Mouse (Mus musculus) erythroblast, embryonic 14.5 days (primary cell): ENCODE measurements around the gene Saysd1. TPM values are rescaled to one million over a fixed set of nuclear protein-coding genes. Genes with fewer than 3 reads are reported as not detected.

Experiments
- H3K27me3 ChIP-seq: 2 replicates; pipeline ENCODE4 v1.6.1; 2012; ENCODE audit warnings: inconsistent platforms; ENCODE audit not compliant: control insufficient read depth
- H3K36me3 ChIP-seq: 2 replicates; pipeline ENCODE4 v1.6.1; 2012; ENCODE audit warnings: mild to moderate bottlenecking, inconsistent platforms; ENCODE audit not compliant: control insufficient read depth
- H3K4me1 ChIP-seq: 2 replicates; pipeline ENCODE4 v1.6.1; 2012; ENCODE audit warnings: inconsistent platforms; ENCODE audit not compliant: control insufficient read depth
- H3K4me3 ChIP-seq: replicated peaks from 2 replicates; pipeline ENCODE3; 2012; ENCODE audit warnings: moderate library complexity, mild to moderate bottlenecking, inconsistent platforms
- H3K9me3 ChIP-seq: 2 replicates; pipeline ENCODE4 v1.6.1; 2012; ENCODE audit warnings: low read length, inconsistent platforms, mixed read lengths; ENCODE audit not compliant: control insufficient read depth
- GATA1 ChIP-seq: IDR thresholded peaks from 2 replicates; pipeline ENCODE4 v1.6.1; 2012; ENCODE audit warnings: low read length, inconsistent platforms, mixed read lengths
- TAL1 ChIP-seq: IDR thresholded peaks from 3 replicates; pipeline ENCODE4 v1.6.1; 2012; ENCODE audit warnings: low read length, inconsistent platforms, mixed read lengths
- polyA plus RNA-seq: library from polyadenylated mRNA; stranded (reverse); fragments of >175 nt; gene quantifications from 2 replicates; pipeline ENCODE4 v1.2.3, GENCODE M21; 2012

The Saysd1 gene
- polyA plus RNA-seq, 1 experiment: 0.26 TPM

- H3K36me3 ChIP-seq: no peaks in the 10 kb centered on the region
- no peak for TF ChIP-seq TAL1
- TF ChIP-seq GATA1: no peak
- H3K4me3 ChIP-seq: no peak overlapping the region
- no peaks in the 10 kb centered on the region for H3K27me3 ChIP-seq
- no peaks in the 10 kb centered on the region for H3K9me3 ChIP-seq
- H3K4me1 ChIP-seq: no peaks in the 10 kb centered on the region; the same call in 1 of the 2 replicates
Measured at GRCm38 (mm10) chr14:20120012-20120411, 18.3 kb downstream of the Saysd1 start.

- Histone ChIP-seq H3K4me1 (no peaks in the 10 kb centered on the region; the same call in 1 of the 2 replicates), H3K4me3 (no peak overlapping the region), H3K36me3 (no peaks in the 10 kb centered on the region), H3K9me3 (no peaks in the 10 kb centered on the region), H3K27me3 (no peaks in the 10 kb centered on the region)
- TF ChIP-seq TAL1 (no peak), GATA1 (no peak)
Measured at GRCm38 (mm10) chr14:20116149-20116605, 22.2 kb downstream of the Saysd1 start.

- H3K36me3 ChIP-seq: no peaks in the 10 kb centered on the region
- no peaks in the 10 kb centered on the region for H3K9me3 ChIP-seq
- no peaks in the 10 kb centered on the region; the same call in 1 of the 2 replicates for H3K4me1 ChIP-seq
- no peak overlapping the region for H3K4me3 ChIP-seq
- TF ChIP-seq GATA1 (no peak), TAL1 (no peak)
- no peaks in the 10 kb centered on the region for H3K27me3 ChIP-seq
Measured at GRCm38 (mm10) chr14:20114951-20115350, 23.4 kb downstream of the Saysd1 start.

GRCm38 (mm10) chr14:20113964-20114363 is 24.4 kb downstream of the Saysd1 start:
- Histone ChIP-seq H3K4me3 (no peak overlapping the region), H3K4me1 (no peaks in the 10 kb centered on the region; the same call in 1 of the 2 replicates), H3K9me3 (no peaks in the 10 kb centered on the region), H3K36me3 (no peaks in the 10 kb centered on the region), H3K27me3 (no peaks in the 10 kb centered on the region)
- TF ChIP-seq GATA1 (no peak), TAL1 (no peak)

- no peak for TF ChIP-seq GATA1
- TF ChIP-seq TAL1: no peak
- H3K36me3 ChIP-seq: no peaks in the 10 kb centered on the region
- no peaks in the 10 kb centered on the region for H3K9me3 ChIP-seq
- H3K4me1 ChIP-seq: no peaks in the 10 kb centered on the region; the same call in 1 of the 2 replicates
- H3K4me3 ChIP-seq: no peak overlapping the region
- no peaks in the 10 kb centered on the region for H3K27me3 ChIP-seq
Measured at GRCm38 (mm10) chr14:20113189-20113961, 25.0 kb downstream of the Saysd1 start.

GRCm38 (mm10) chr14:20112218-20112617 is 26.1 kb downstream of the Saysd1 start:
- Histone ChIP-seq H3K4me3 (no peak overlapping the region), H3K9me3 (no peaks in the 10 kb centered on the region), H3K27me3 (no peaks in the 10 kb centered on the region), H3K4me1 (no peaks in the 10 kb centered on the region; the same call in 1 of the 2 replicates), H3K36me3 (no peaks in the 10 kb centered on the region)
- TF ChIP-seq GATA1 (no peak), TAL1 (no peak)

GRCm38 (mm10) chr14:20110945-20111344 is 27.4 kb downstream of the Saysd1 start:
- TF ChIP-seq GATA1 (no peak), TAL1 (no peak)
- H3K27me3 ChIP-seq: no peaks in the 10 kb centered on the region
- no peak overlapping the region for H3K4me3 ChIP-seq
- H3K4me1 ChIP-seq: no peaks in the 10 kb centered on the region
- H3K9me3 ChIP-seq: no peaks in the 10 kb centered on the region
- H3K36me3 ChIP-seq: no peaks in the 10 kb centered on the region

- TF ChIP-seq TAL1: no peak
- no peak for TF ChIP-seq GATA1
Measured at GRCm38 (mm10) chr14:20106271-20106670, 32.1 kb downstream of the Saysd1 start.

GRCm38 (mm10) chr14:20103207-20103606 is 35.1 kb downstream of the Saysd1 start:
- Histone ChIP-seq H3K27me3 (no peaks in the 10 kb centered on the region), H3K4me3 (no peak overlapping the region), H3K4me1 (no peaks in the 10 kb centered on the region), H3K9me3 (no peaks in the 10 kb centered on the region), H3K36me3 (no peaks in the 10 kb centered on the region)
- no peak for TF ChIP-seq GATA1
- no peak for TF ChIP-seq TAL1

More at GRCm38 (mm10) chr14:20106271-20106670, 32.1 kb downstream of the Saysd1 start:
- no peaks in the 10 kb centered on the region for H3K9me3 ChIP-seq
- H3K36me3 ChIP-seq: no peaks in the 10 kb centered on the region
- no peaks in the 10 kb centered on the region for H3K4me1 ChIP-seq
- H3K4me3 ChIP-seq: no peak overlapping the region
- no peaks in the 10 kb centered on the region for H3K27me3 ChIP-seq

GRCm38 (mm10) chr14:20098061-20098460 is 40.3 kb downstream of the Saysd1 start:
- Histone ChIP-seq H3K36me3 (no peaks in the 10 kb centered on the region), H3K4me3 (no peak overlapping the region), H3K4me1 (no peaks in the 10 kb centered on the region), H3K27me3 (no peaks in the 10 kb centered on the region), H3K9me3 (no peaks in the 10 kb centered on the region)
- TF ChIP-seq GATA1 (no peak), TAL1 (no peak)
